Mouse (Mus musculus) gonadal fat pad, adult 2 months (tissue): ENCODE data around the gene Gpt2. TPM values are rescaled to one million over a fixed set of nuclear protein-coding genes. Genes with fewer than 3 reads are reported as not detected.

Source experiments
- polyA plus RNA-seq: library from polyadenylated mRNA; depleted of rRNA; stranded (reverse); fragments of >200 nt; gene quantifications from 2 replicates; pipeline ENCODE4 v1.2.3, GENCODE M21; 2012; rRNA removed

Gpt2 gene
- polyA plus RNA-seq, 1 experiment: 86.5 TPM

Other genes starting within 250 kb of the Gpt2 start
- 13.8 and 15.0 TPM in 2 replicates for gene Orc6, start 192.9 kb upstream of the Gpt2 start, polyA plus RNA-seq
- gene Vps35, start 192.8 kb upstream of the Gpt2 start, polyA plus RNA-seq: 30.7 and 33.1 TPM in 2 replicates
- gene Mylk3, start 106.2 kb upstream of the Gpt2 start, polyA plus RNA-seq: 0.09 and 0.14 TPM in 2 replicates
- 6.2 and 6.5 TPM in 2 replicates for gene 4921524J17Rik, start 59.7 kb upstream of the Gpt2 start, polyA plus RNA-seq
- 10.4 and 21.8 TPM in 2 replicates for gene Dnaja2, start 62.8 kb downstream of the Gpt2 start, polyA plus RNA-seq
- gene Neto2, start 208.3 kb downstream of the Gpt2 start, polyA plus RNA-seq: 0.30 and 0.39 TPM in 2 replicates